Mouse (Mus musculus) frontal cortex, postnatal 10 days (tissue): ENCODE measurements around the gene Mup4.
"Not testable (repeated sequence)": the region's sequence is repeated elsewhere in the genome, so short reads cannot be mapped to it uniquely, and the experiment has no call there.

Experiments used
- DNase-seq, 2 experiments: peaks; one replicate each; pipeline ENCODE4 v3.0.0; 2022; ENCODE audit warnings: low spot score in 2 of 2, mixed read lengths in 1 of 2

Mup4 gene

GRCm38 (mm10) chr4:59960610-59961009 lies at the start of gene Mup4:
Gene Mup4, minus strand, starts transcription at chr4:59960710.
- no peak for DNase-seq

- DNase-seq, result not testable (repeated sequence)
Observed at GRCm38 (mm10) chr4:59997894-59998293, 37.4 kb upstream of the Mup4 start.

GRCm38 (mm10) chr4:59963405-59964344 lies 3.2 kb upstream of the Mup4 start, which contains the start of gene Mup6:
Gene Mup6, plus strand, starts transcription at chr4:59964294.
- no peak for DNase-seq

- DNase-seq, result no peak
Observed at GRCm38 (mm10) chr4:59937543-59937942, 23.0 kb downstream of the Mup4 start.

GRCm38 (mm10) chr4:59932505-59933281 lies 27.8 kb downstream of the Mup4 start:
- DNase-seq, result peak; percentile 11 to 17

GRCm38 (mm10) chr4:59928347-59928746 lies 32.2 kb downstream of the Mup4 start:
- peak; percentile 46 to 56 for DNase-seq

GRCm38 (mm10) chr4:59927666-59928065 lies 32.8 kb downstream of the Mup4 start:
- no peak for DNase-seq

GRCm38 (mm10) chr4:59925082-59925481 lies 35.4 kb downstream of the Mup4 start:
- no peak for DNase-seq

- no peak for DNase-seq
Observed at GRCm38 (mm10) chr4:59917966-59918365, 42.5 kb downstream of the Mup4 start.

GRCm38 (mm10) chr4:59914608-59915403 lies 45.7 kb downstream of the Mup4 start, which contains the start of gene Slc46a2:
Gene Slc46a2, minus strand, starts transcription at chr4:59915056.
- DNase-seq, result no peak

GRCm38 (mm10) chr4:59908785-59909184 lies 51.7 kb downstream of the Mup4 start:
- no peak for DNase-seq

GRCm38 (mm10) chr4:59907657-59908230 lies 52.8 kb downstream of the Mup4 start:
- DNase-seq, result no peak

GRCm38 (mm10) chr4:59907092-59907491 lies 53.4 kb downstream of the Mup4 start:
- DNase-seq, result no peak
